Mouse (Mus musculus): ENCODE measurements at regions not wholly inside any gene's neighbourhood (a gene's known extent, or its start where the extent isn't known, plus 50 kb on each side); places are given as distances from the start of the nearest gene placed in this dataset.

DNA sequence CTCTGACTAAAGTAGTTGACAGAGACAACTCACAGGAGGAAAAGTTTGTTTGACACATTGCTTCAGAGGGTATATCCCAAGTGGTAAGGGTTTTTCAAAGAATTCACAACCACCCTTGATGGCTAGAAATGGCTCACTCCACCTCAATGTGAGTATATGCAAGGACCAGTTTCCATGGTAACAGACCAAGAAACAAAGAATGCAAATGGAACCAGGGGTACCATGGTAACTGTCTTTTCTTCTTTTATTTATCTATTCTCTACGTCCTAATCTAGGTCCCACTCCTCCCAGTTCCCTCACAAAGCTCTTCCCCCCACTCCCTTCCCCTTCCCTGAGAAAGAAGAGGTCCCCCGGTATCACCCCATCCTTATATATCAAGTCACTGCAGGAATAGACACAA lies 57.5 kb downstream of the Ins1 start:
- peak in 1 of 2 experiments; percentile 8 for DNase-seq (ENCODE audit: low spot score in 2 of 2)
- no peak overlapping the region for H3K4me3 ChIP-seq
- H3K27ac ChIP-seq = no peak overlapping the region
- TF ChIP-seq CTCF (conservative IDR thresholded peaks at IDR 0.05) = no peak

DNA sequence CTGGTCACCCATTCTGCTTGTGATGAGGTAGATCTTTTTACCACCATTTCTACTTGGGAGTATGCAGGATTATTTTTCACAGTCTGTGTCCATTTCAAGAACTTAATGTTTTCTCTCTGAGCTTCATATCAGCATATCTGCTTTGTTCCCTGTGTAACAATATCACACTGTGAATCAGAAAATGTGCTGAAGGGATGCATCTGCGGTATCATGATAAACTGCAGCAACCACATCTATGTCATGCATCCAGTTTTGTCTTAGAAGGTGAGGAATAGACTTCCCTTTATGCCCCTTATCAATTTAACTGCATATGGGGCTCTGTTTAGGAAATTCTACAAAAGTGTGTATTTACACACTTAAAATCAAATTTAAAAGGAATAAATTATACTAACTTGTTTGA lies 67.3 kb downstream of the Ins1 start:
- no peak for TF ChIP-seq CTCF (conservative IDR thresholded peaks at IDR 0.05)

GRCm38 (mm10) chr19:52355175-52355574 lies 91.1 kb downstream of the Ins1 start:
- Histone ChIP-seq H3K27ac (no peak overlapping the region), H3K4me3 (no peak overlapping the region)
- no peak for DNase-seq (ENCODE audit: low spot score in 2 of 2)
- no peak for TF ChIP-seq CTCF (conservative IDR thresholded peaks at IDR 0.05)

More for the DNA sequence above, 67.3 kb downstream of the Ins1 start:
- no peak overlapping the region for H3K4me3 ChIP-seq
- no peak for DNase-seq (ENCODE audit: low spot score in 2 of 2)
- H3K27ac ChIP-seq = no peak overlapping the region

DNA sequence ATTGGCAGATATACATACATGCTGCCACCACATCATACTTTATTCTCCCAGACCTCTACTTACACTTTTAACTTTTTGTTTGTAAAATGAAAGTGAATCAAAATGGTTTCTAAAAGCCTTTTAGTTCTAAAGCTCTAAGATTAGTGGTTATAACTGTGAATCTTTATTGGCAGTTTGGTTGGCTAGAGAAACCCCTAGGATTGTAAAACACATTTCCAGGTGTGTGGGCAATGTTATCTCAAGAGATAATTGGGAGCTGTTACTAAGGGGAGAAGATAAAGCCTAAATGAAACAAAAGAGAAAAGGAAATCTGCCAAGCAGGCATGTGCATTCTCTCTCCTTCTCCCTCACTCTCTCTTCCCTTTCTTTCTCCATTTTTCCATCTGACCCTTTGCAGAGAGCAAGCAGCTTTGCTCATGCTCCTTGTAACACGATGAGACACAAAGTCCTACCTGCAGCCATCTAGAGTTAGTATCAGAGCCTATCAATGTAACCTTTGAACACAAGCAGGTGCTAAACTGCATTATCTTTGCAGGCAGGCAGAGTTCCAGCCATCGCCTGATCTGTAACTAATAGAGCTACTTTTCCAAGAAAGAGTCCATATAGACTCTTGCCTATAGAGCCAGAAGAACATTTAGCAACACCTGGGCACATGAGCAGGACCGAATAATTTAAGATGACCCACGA lies 110.9 kb downstream of the Ins1 start:
- no peak overlapping the region for H3K27ac ChIP-seq

GRCm38 (mm10) chr19:52406653-52407052 lies 142.6 kb downstream of the Ins1 start:
- H3K4me3 ChIP-seq = no peak overlapping the region
- no peak for TF ChIP-seq CTCF (conservative IDR thresholded peaks at IDR 0.05)
- no peak for DNase-seq (ENCODE audit: low spot score in 2 of 2)
- H3K27ac ChIP-seq = no peak overlapping the region

More for the DNA sequence above, 110.9 kb downstream of the Ins1 start:
- TF ChIP-seq CTCF (conservative IDR thresholded peaks at IDR 0.05) = no peak
- DNase-seq (ENCODE audit: low spot score in 2 of 2) = no peak
- H3K4me3 ChIP-seq = no peak overlapping the region

- TF ChIP-seq CTCF (conservative IDR thresholded peaks at IDR 0.05) = no peak
- H3K27ac ChIP-seq = no peak overlapping the region
- no peak for DNase-seq (ENCODE audit: low spot score in 2 of 2)
- no peak overlapping the region for H3K4me3 ChIP-seq
These were observed 164.7 kb downstream of the Ins1 start for GRCm38 (mm10) chr19:52428768-52429167.

DNA sequence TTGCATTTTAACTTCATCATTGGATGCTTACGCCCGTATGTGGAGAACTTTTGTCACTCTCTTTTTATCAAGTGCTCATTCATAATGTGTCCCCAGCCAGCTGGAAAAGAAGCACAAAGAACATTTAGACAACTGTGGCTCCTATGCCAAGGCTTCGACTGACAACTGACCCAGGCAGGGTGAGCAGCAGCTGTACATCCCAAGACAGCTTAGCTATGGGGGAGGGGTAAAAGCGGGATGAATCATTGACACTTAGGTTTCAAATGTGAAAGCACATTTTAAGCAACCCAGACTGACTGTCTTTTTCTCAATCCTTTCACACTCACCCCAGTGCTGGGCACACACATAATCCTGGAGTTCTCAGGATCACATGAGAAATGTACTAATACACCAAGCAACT lies 178.4 kb downstream of the Ins1 start:
- no peak for TF ChIP-seq CTCF (conservative IDR thresholded peaks at IDR 0.05)
- Histone ChIP-seq H3K4me3 (no peak overlapping the region), H3K27ac (no peak overlapping the region)
- no peak for DNase-seq (ENCODE audit: low spot score in 2 of 2)

DNA sequence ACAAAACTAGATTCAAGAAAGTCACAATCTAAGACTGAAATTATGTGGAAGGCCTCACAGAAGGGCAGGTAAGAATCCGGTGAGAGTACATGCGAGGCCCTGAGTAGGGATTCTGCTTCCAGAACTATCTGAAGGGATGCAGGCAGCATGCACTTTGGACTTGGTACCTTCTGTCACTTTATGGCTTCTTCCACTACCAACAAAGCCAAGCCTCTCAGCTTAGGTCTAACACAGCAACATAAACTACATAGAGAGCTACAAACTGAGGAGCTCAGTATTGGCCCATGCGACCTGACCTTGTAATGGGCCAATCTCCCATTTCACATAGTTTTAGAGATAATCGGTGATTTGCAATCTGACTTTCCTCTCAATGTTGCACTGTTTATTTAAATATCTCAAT lies 184.8 kb downstream of the Ins1 start:
- Histone ChIP-seq H3K27ac (no peak overlapping the region), H3K4me3 (no peak overlapping the region)
- no peak for DNase-seq (ENCODE audit: low spot score in 2 of 2)
- no peak for TF ChIP-seq CTCF (conservative IDR thresholded peaks at IDR 0.05)

DNA sequence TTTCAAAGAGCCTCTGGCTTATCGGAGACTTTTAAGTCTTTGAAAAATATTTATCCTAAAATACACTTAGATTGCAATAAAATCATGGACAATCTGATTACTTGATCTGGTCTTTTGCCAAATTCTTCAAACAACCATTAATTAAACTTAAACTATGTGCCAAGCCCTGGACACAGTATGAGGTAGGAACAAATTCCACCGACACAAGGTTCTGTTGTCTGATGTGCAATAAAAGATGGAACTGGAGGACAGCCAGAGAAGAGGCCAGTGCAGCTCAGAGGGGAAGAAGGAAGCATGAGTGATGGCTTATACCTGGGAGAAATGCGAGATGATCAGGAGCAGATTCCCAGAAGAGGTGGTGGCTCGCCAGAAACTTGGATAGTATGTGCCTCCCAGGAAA lies 185.3 kb downstream of the Ins1 start:
- no peak overlapping the region for H3K4me3 ChIP-seq
- no peak for DNase-seq (ENCODE audit: low spot score in 2 of 2)
- no peak for TF ChIP-seq CTCF (conservative IDR thresholded peaks at IDR 0.05)
- no peak overlapping the region for H3K27ac ChIP-seq
